9 mouse cellular contexts compared by ENCODE assay signal in genomic region chr9:47829204-47829603, GRCm38 (mm10).
DNase-seq lines count a peak whose midpoint lies in the region; ATAC-seq lines count a peak whose summit lies in the region.
"Had no signal": no experiment of that assay in that cellular context is flagged by ENCODE, and none has a peak within 500 bp of the region (broad histone marks: within the 10 kb centered on the region; RNA-seq: fewer than 3 reads in every experiment).

No protein-coding gene starts in this region.

- no peaks in the 10 kb centered on the region for H3K27me3 ChIP-seq in heart, embryonic 15.5 days
- H3K27me3 ChIP-seq in embryonic facial prominence, embryonic 10.5 days (replicated peaks; ENCODE audit: low read depth, poor library complexity, severe bottlenecking): no peaks in the 10 kb centered on the region
- no peaks in the 10 kb centered on the region for H3K27me3 ChIP-seq in forebrain, embryonic 16.5 days (replicated peaks; ENCODE audit: control insufficient read depth, insufficient read depth, low read length)
- peaks cover 17% of the 10 kb centered on the region for H3K27me3 ChIP-seq in midbrain, embryonic 12.5 days

- H3K4me1 ChIP-seq in heart, embryonic 15.5 days (replicated peaks): peaks cover 3% of the 10 kb centered on the region; the same call in 1 of the 2 replicates
- peaks cover 29% of the 10 kb centered on the region for H3K4me1 ChIP-seq in embryonic facial prominence, embryonic 10.5 days
- peaks cover 22% of the 10 kb centered on the region for H3K4me1 ChIP-seq in forebrain, embryonic 16.5 days (replicated peaks; ENCODE audit: control insufficient read depth, insufficient read depth, low read length)
- H3K4me1 ChIP-seq in midbrain, embryonic 12.5 days: peaks cover 42% of the 10 kb centered on the region

- intact Hi-C loops in heart, postnatal 10 days (cut with DNase I): no loop called here
- intact Hi-C loops in left cerebral cortex, postnatal 14 days (cut with DNase I): no loop called here

- no peak for DNase-seq in heart, postnatal 10 days
- no peak for DNase-seq in embryonic facial prominence, embryonic 10.5 days (ENCODE audit: low spot score)
- DNase-seq in left cerebral cortex, postnatal 14 days (ENCODE audit: low spot score in 2 of 2): no peak
- no peak for DNase-seq in urinary bladder, postnatal 25 days (ENCODE audit: low spot score)
- DNase-seq: retina, postnatal 1 day had no signal

- H3K27ac ChIP-seq in heart, embryonic 15.5 days: no peak overlapping the region
- H3K27ac ChIP-seq in embryonic facial prominence, embryonic 10.5 days (replicated peaks): no peak overlapping the region
- no peak overlapping the region for H3K27ac ChIP-seq in forebrain, embryonic 16.5 days (ENCODE audit: low read length)
- H3K27ac ChIP-seq in midbrain, embryonic 12.5 days (replicated peaks): no peak overlapping the region

- WGBS in heart, embryonic 15.5 days: 45% methylated on average over 10 of the region's 10 CpGs
- WGBS in embryonic facial prominence, embryonic 10.5 days: 58% methylated on average over 10 of the region's 10 CpGs
- WGBS in forebrain, embryonic 16.5 days: 33% methylated on average over 10 of the region's 10 CpGs
- WGBS in midbrain, embryonic 12.5 days: 35% methylated on average over 10 of the region's 10 CpGs

- no peak for ATAC-seq in heart, embryonic 15.5 days (replicated peaks; ENCODE audit: insufficient number of reproducible peaks, insufficient read depth, low FRiP score, low read depth)
- ATAC-seq in forebrain, embryonic 16.5 days: no peak
- ATAC-seq in midbrain, embryonic 12.5 days (ENCODE audit: low FRiP score, low read depth): no peak
- no peak for ATAC-seq in megakaryocyte-erythroid progenitor cell, adult 5-6 weeks (replicated peaks; ENCODE audit: low FRiP score, low TSS enrichment, poor library complexity, severe bottlenecking)

- no peaks in the 10 kb centered on the region for H3K36me3 ChIP-seq in heart, embryonic 15.5 days
- H3K36me3 ChIP-seq in embryonic facial prominence, embryonic 10.5 days (replicated peaks): peaks cover 6% of the 10 kb centered on the region; the same call in 1 of the 2 replicates
- H3K36me3 ChIP-seq in forebrain, embryonic 16.5 days (ENCODE audit: control insufficient read depth, insufficient read depth): no peaks in the 10 kb centered on the region
- H3K36me3 ChIP-seq in midbrain, embryonic 12.5 days: no peaks in the 10 kb centered on the region

- H3K4me2 ChIP-seq in heart, embryonic 15.5 days: peak overlapping the region; percentile 50
- peak overlapping the region; percentile 37 for H3K4me2 ChIP-seq in forebrain, embryonic 16.5 days (ENCODE audit: low read length)
- H3K4me2 ChIP-seq in midbrain, embryonic 12.5 days (replicated peaks): peak overlapping the region; percentile 47

- H3K9ac ChIP-seq in heart, embryonic 15.5 days: no peak overlapping the region
- H3K9ac ChIP-seq in forebrain, embryonic 16.5 days (replicated peaks; ENCODE audit: low read depth, low read length): 0 out of 2 replicates have a peak overlapping the region, but pooled peaks have one; percentile 28
- no peak overlapping the region for H3K9ac ChIP-seq in midbrain, embryonic 12.5 days (replicated peaks)

- peak overlapping the region; percentile 30 for H3K4me3 ChIP-seq in heart, embryonic 15.5 days
- peak overlapping the region; percentile 44 for H3K4me3 ChIP-seq in embryonic facial prominence, embryonic 10.5 days
- peak overlapping the region; percentile 28; the same call in 1 of the 2 replicates for H3K4me3 ChIP-seq in forebrain, embryonic 16.5 days (replicated peaks; ENCODE audit: low read length)
- H3K4me3 ChIP-seq in midbrain, embryonic 12.5 days: peak overlapping the region; percentile 25

- H3K9me3 ChIP-seq in heart, embryonic 15.5 days (replicated peaks): no peaks in the 10 kb centered on the region
- H3K9me3 ChIP-seq in embryonic facial prominence, embryonic 10.5 days: no peaks in the 10 kb centered on the region
- no peaks in the 10 kb centered on the region for H3K9me3 ChIP-seq in forebrain, embryonic 16.5 days (ENCODE audit: control insufficient read depth, low read length)
- H3K9me3 ChIP-seq in midbrain, embryonic 12.5 days: no peaks in the 10 kb centered on the region
